Mouse (Mus musculus): Measurements from ENCODE around the gene Bfar.
"Not testable (repeated sequence)": the region's sequence is repeated elsewhere in the genome, so short reads cannot be mapped to it uniquely, and the experiment has no call there.

The Bfar gene

GRCm38 (mm10) chr16:13671685-13672385 is at the start of gene Bfar, which contains the start of gene 3110001I22Rik:
TSS of gene Bfar (plus strand) at chr16:13671858.
TSS of gene 3110001I22Rik (plus strand) at chr16:13671929.
- peak; percentile 92 for DNase-seq

- DNase-seq = no peak
These were observed 43.3 kb upstream of the Bfar start for GRCm38 (mm10) chr16:13628345-13628744.

- not testable (repeated sequence) for DNase-seq
These were observed 33.5 kb upstream of the Bfar start for GRCm38 (mm10) chr16:13638198-13638597.

GRCm38 (mm10) chr16:13639508-13639907 is 32.1 kb upstream of the Bfar start:
- no peak for DNase-seq

- DNase-seq = peak; percentile 53
These were observed 31.6 kb upstream of the Bfar start for GRCm38 (mm10) chr16:13640064-13640463.

- DNase-seq = no peak
These were observed 27.2 kb upstream of the Bfar start for GRCm38 (mm10) chr16:13644474-13644873.

GRCm38 (mm10) chr16:13645930-13646329 is 25.7 kb upstream of the Bfar start:
- DNase-seq = no peak

- DNase-seq = no peak
These were observed 12.8 kb upstream of the Bfar start for GRCm38 (mm10) chr16:13658886-13659285.

- DNase-seq = no peak
These were observed 10.9 kb upstream of the Bfar start for GRCm38 (mm10) chr16:13660736-13661135.

GRCm38 (mm10) chr16:13667878-13668343 is 3.7 kb upstream of the Bfar start, which contains the start of gene Parn:
TSS of gene Parn (minus strand) at chr16:13668170.
- DNase-seq = peak; percentile 96

GRCm38 (mm10) chr16:13668402-13669108 is 3.1 kb upstream of the Bfar start:
- DNase-seq = peak; percentile 13

- no peak for DNase-seq
These were observed 2.4 kb upstream of the Bfar start for GRCm38 (mm10) chr16:13669282-13669681.

GRCm38 (mm10) chr16:13670896-13671295 is 762 bp upstream of the Bfar start:
- not testable (repeated sequence) for DNase-seq

GRCm38 (mm10) chr16:13672386-13672898 is 784 bp downstream of the Bfar start:
- DNase-seq = peak; percentile 73

GRCm38 (mm10) chr16:13673114-13673513 is 1.5 kb downstream of the Bfar start:
- DNase-seq = no peak

GRCm38 (mm10) chr16:13674511-13674910 is 2.9 kb downstream of the Bfar start:
- no peak for DNase-seq

GRCm38 (mm10) chr16:13678601-13679319 is 7.1 kb downstream of the Bfar start:
- DNase-seq = no peak

- peak; percentile 8 for DNase-seq
These were observed 27.3 kb downstream of the Bfar start for GRCm38 (mm10) chr16:13698998-13699397.

- DNase-seq = no peak
These were observed 30.5 kb downstream of the Bfar start for GRCm38 (mm10) chr16:13702184-13702583.

- no peak for DNase-seq
These were observed 33.0 kb downstream of the Bfar start for GRCm38 (mm10) chr16:13704676-13705075.

- DNase-seq = no peak
These were observed 43.3 kb downstream of the Bfar start for GRCm38 (mm10) chr16:13714910-13715309.

- no peak for DNase-seq
These were observed 45.3 kb downstream of the Bfar start for GRCm38 (mm10) chr16:13716821-13717553.
